Mouse (Mus musculus): Measurements from ENCODE around the gene Mgmt.

DNA sequence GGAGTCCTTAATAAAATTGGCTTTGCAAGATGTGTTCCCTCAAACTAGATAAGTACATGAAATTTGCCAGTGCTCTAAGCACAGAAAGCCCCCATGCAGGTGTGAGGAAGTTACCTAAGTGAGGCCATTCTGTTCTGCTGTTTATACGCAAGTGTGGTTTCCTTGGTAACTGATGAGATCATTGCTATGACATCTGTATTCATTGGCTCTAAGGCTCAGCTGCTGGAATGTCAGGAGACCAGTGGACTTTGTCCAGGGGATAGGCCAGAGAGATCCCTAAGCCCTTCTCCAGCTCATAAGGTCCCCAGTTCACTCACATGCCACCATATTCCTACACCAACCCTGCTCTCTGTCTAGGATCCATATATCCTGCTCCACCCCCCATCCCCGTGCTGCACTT lies 257.4 kb downstream of the Mgmt start:
- TF ChIP-seq CTCF (IDR thresholded peaks at IDR 0.05; ENCODE audit: low read depth): no peak
- TF ChIP-seq EP300 (IDR thresholded peaks at IDR 0.05; ENCODE audit: low read depth): no peak
